Mouse (Mus musculus): ENCODE measurements at regions not wholly inside any gene's neighbourhood (a gene's known extent, or its start where the extent isn't known, plus 50 kb on each side); places are given as distances from the start of the nearest gene placed in this dataset.
A peak's percentile ranks its signal among the peaks of the same experiment; 100 is the strongest.

DNA sequence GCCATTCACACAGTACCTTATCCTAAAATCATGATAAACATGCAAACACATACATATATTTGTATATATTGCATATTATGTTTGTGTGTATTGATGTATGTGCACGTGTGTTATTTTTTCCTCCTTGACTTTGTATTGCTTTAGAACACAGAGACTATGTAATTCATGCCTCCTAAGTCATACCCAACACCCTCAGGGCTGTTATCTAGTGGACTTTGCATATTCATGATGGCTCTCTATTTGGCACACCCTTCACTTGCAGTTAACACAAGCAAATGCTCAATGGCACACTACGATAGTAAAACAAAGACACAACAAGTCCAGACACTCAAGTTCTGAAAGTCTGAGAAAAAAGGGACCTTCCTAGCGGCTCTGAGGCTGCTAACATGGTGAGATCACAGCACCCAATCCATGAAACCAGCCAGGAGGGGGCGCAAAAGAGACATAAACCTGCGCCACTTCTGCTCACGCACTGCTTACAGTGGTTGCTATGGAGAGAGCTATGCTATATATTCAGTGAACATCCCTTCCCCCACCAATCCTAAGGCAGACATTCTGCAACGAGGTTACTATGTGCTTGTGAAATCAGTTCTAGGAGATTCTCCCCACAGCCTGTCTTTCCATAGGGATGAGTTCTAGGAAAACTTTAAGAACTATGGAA, 418.6 kb downstream of the Bckdhb start:
- TF ChIP-seq CTCF (IDR thresholded peaks at IDR 0.05; ENCODE audit: low read depth) (peak; percentile 91), EP300 (optimal IDR thresholded peaks at IDR 0.05) (no peak)

All from stomach, postnatal 0 days (tissue).